Mouse (Mus musculus): ENCODE results near the gene Retreg3. TPM values are rescaled to one million over a fixed set of nuclear protein-coding genes. Genes with fewer than 3 reads are reported as not detected.

The Retreg3 gene
- total RNA-seq, 2 experiments from 2014 or later, result 29.7 to 31.6 TPM

DNA sequence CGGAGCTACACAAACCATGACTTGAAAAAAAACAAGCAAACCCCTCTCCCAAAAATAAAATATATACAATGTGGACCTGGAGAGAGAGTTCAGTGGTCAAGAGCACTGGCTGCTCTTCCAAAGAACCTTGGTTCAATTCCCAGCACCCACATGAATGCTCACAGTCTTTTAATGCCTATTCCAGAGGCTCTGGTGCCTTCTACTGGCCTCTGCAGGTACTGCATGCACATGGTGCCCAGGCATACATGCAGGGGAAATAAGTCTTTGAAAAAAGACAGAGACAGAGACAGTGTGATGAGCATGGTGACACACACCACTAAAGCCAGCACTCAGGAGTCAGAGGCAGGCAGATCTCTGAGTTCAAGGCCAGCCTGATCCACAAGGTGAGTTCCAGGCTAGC, 65.7 kb downstream of the Retreg3 start:
- no peak for DNase-seq

DNA sequence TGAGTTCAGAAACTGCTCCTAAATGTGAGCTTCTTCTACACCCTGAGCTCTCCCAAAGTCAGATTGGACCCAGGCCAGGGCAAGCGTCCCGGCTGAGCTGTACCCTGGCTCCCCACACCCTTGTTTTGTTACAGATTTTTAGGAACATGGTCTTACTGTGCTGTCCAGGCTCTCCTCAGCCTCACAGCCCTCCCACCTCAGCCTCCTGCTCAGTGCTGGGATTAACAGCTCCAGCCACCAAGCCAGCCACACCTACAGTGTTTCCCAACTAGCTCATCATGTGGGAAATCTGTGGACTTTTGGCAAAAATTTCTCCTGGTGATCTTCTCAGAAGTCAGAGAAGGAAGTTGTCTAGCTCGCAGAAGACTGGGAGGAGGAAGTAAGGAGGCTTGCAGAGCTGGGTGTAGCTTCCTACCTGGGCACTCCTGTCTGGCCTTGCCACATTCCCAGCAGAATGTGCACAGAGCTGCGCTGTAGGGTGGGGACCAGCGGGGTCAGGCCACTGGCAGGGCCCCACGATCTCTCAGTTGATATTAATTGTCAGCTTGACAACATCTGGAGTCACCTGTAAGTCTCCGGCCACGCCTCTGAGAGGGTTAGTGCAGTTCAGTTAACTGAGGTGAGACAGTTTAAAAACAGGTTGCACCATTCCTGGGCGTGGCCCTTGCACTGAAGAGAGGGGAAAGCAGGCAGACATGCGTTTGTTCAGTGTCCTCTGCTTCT, 66.8 kb downstream of the Retreg3 start:
- DNase-seq, result peak; percentile 81 to 84

DNA sequence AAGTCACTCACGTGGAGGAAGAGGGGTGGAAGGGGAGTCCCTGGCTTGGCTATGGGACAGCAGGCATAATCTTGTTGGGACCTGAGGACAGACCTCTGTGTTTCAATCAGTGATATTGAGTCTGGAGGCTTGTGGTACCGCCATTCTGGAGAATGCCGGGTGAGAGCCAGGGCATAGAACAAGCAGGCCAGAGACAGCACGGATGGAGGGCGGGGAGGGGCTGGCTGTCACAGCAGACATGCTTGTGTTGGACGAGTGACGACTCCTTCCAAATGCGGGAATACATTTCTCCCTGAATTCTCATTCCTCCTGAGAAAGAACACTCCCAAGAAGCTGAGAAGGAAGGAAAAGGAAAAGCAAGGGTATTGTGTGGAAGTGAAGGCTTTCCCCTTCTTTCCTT, 68.1 kb downstream of the Retreg3 start:
- DNase-seq, result no peak

DNA sequence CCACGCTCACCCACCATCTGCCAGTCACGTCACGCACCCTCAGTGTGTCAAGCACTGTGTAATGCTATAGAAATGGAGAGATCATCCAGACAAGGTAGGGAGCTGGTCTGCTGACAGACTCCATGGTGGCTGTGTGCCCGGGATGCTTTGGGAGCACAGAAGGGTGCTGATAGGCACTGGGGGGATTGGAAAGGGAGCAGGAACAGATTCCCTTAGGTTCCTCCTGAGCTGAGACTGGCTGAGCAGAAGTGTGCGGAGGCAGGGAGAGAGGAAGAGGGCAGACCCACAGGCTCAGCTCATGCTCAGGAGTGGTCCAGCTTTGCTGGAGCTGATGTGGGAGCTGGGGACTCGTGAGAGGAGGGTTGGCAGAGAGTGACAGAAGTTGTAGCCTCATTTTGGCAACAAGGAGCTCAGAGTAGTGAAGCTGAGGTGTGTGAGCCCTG, 68.6 kb downstream of the Retreg3 start:
- no peak for DNase-seq

DNA sequence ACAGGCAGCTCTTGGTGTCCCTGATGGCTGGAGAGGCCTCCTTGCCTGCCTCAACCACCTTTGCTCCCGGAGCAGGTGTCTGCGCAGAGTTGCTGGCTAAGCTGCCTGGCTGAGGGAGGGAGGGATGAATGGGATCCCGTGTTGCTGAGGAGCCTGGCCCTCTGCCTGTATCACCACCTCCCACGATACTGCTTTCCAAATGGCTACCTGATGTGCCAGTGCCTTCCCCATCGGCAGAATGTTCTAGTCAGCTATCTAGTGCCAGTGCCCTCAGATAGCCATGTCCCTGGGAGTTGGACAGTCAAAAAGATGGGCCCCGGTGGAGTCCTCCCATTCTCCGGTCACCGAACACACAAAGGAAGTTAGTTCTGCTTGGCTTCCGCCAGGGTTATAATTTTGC, 69.3 kb downstream of the Retreg3 start:
- no peak for DNase-seq

DNA sequence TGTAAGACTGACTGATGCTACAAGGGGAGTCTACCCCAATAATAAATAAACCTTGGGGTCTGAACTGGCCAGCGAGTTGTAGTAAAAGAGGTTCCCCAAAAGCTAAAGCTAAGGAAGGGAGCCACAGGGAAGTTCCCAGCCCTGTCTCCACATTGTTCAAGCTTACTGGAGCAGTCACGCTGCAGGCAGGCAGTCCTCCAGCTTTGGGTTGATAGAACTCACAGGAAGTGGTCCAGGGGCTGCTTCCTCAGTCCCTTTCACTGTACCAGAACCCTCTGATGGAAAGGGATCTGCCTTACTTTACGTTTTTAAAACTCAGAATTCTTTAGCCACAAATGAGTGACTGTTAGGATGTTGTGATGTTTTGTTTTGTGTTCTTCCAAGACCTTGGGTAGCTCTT, 72.2 kb downstream of the Retreg3 start:
- DNase-seq, result no peak

DNA sequence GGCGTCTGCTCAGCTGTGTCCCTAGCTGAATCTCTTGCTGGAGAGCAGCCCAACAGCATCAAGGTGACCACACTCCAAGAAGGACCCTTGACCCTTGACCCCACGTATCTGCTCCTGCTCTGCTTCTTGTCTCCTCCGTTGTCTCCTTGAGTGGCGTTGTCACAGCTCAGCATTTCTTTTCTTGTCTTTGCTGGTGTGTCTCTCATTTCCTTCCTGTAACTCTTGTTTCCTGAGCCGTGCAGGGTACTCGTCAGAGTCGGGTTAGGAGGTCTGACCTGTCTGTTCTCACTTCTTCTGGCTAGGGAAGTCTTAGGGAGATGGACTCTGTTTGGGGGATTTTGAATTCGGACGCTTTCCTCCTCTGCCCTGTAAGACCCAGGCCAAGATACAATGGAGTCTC, 73.3 kb downstream of the Retreg3 start:
- no peak for DNase-seq

Small RNAs within 50 kb of the gene (microRNA-seq; reads per million reads assigned to microRNA genes)
- 0 reads per million in 2 experiments for gene Gm27626

Other genes with a start within 250 kb of the Retreg3 start
- 10 to 100 TPM; 71.8 to 83.2 TPM for gene Stat3, start 180.4 kb downstream of the Retreg3 start, total RNA-seq (2021)
- 100 to 1,000 TPM; 192 to 214 TPM for gene Cavin1, start 149.0 kb downstream of the Retreg3 start, total RNA-seq (2021)
- 10 to 100 TPM; 87.1 to 92.2 TPM for gene Atp6v0a1, start 110.4 kb downstream of the Retreg3 start, total RNA-seq (2021)
- 1 to 10 TPM; 7.2 to 8.4 TPM for gene Naglu, start 49.9 kb downstream of the Retreg3 start, total RNA-seq (2021)
- under 1 TPM; 0.41 to 0.77 TPM for gene Hsd17b1, start 41.5 kb downstream of the Retreg3 start, total RNA-seq (2021)
- gene Coasy, start 37.3 kb downstream of the Retreg3 start, total RNA-seq (2021), result 10 to 100 TPM; 17.4 to 18.8 TPM
- gene Mlx, start 32.6 kb downstream of the Retreg3 start, total RNA-seq (2021), result 10 to 100 TPM; 17.2 to 17.9 TPM
- 1 to 10 TPM; 2.4 to 2.6 TPM for gene Psmc3ip, start 24.5 kb downstream of the Retreg3 start, total RNA-seq (2021)
- gene Tubg1, start within 50 bp of the Retreg3 start, total RNA-seq (2021), result 10 to 100 TPM; 23.9 to 25.6 TPM
- gene Tubg2, start 36.0 kb upstream of the Retreg3 start, total RNA-seq (2021), result 1 to 10 TPM; 2.3 to 3.7 TPM
- gene Cntnap1, start 50.6 kb upstream of the Retreg3 start, total RNA-seq (2021), result 1 to 10 TPM; 1.1 to 1.9 TPM
- gene Plekhh3, start 51.5 kb upstream of the Retreg3 start, total RNA-seq (2021), result 10 to 100 TPM; 12.6 to 12.8 TPM
- gene Ccr10, start 55.5 kb upstream of the Retreg3 start, total RNA-seq (2021), result not detected
- gene Ezh1, start 106.6 kb upstream of the Retreg3 start, total RNA-seq (2021), result 10 to 100 TPM; 29.8 to 36.4 TPM
- 100 to 1,000 TPM in 1 of 2 experiments, 10 to 100 TPM in 1; 74.7 to 100 TPM for gene Ramp2, start 126.1 kb upstream of the Retreg3 start, total RNA-seq (2021)
- 100 to 1,000 TPM in 1 of 2 experiments, 10 to 100 TPM in 1; 87.3 to 107 TPM for gene Vps25, start 133.8 kb upstream of the Retreg3 start, total RNA-seq (2021)
- gene Wnk4, start 140.7 kb upstream of the Retreg3 start, total RNA-seq (2021), result 10 to 100 TPM in 1 of 2 experiments, 1 to 10 TPM in 1; 9.4 to 12.9 TPM
- under 1 TPM; 0.15 to 0.23 TPM for gene Cntd1, start 159.1 kb upstream of the Retreg3 start, total RNA-seq (2021)
- gene Coa3, start 159.2 kb upstream of the Retreg3 start, total RNA-seq (2021), result 100 to 1,000 TPM in 1 of 2 experiments, 10 to 100 TPM in 1; 98.3 to 108 TPM
- gene Becn1, start 182.4 kb upstream of the Retreg3 start, total RNA-seq (2021), result 10 to 100 TPM; 85.4 to 96.5 TPM
- 10 to 100 TPM; 65.0 to 86.3 TPM for gene Psme3, start 196.3 kb upstream of the Retreg3 start, total RNA-seq (2021)
- 1 to 10 TPM; 1.2 to 2.2 TPM for gene Aoc2, start 205.2 kb upstream of the Retreg3 start, total RNA-seq (2021)
- 10 to 100 TPM; 10.5 to 16.6 TPM for gene Aoc3, start 210.7 kb upstream of the Retreg3 start, total RNA-seq (2021)
- not detected for gene G6pc, start 247.7 kb upstream of the Retreg3 start, total RNA-seq (2021)

Data from heart, adult 18-20 months (tissue).